Mouse (Mus musculus): Measurements from ENCODE around the gene Agk. TPM values are rescaled to one million over a fixed set of nuclear protein-coding genes. Genes with fewer than 3 reads are reported as not detected.

Gene Agk
- polyA plus RNA-seq, 1 experiment from 2014 or later = 44.4 TPM

- Histone ChIP-seq H3K4me1 (ENCODE audit: control insufficient read depth, insufficient read depth, low read length) (no peaks in the 10 kb centered on the region), H3K9me3 (replicated peaks; ENCODE audit: control insufficient read depth, low read length) (no peaks in the 10 kb centered on the region), H3K36me3 (ENCODE audit: control insufficient read depth, insufficient read depth) (peaks cover 6% of the 10 kb centered on the region), H3K9ac (ENCODE audit: low read length) (no peak overlapping the region), H3K4me3 (ENCODE audit: low read length) (no peak overlapping the region), H3K27me3 (ENCODE audit: control insufficient read depth, insufficient read depth, low read length) (no peaks in the 10 kb centered on the region), H3K27ac (ENCODE audit: low read length) (no peak overlapping the region), H3K4me2 (ENCODE audit: low read depth, low read length) (no peak overlapping the region)
- 54% methylated on average over 1 of the region's 1 CpGs for WGBS
- no peak for ATAC-seq (replicated peaks; ENCODE audit: extremely low read depth, insufficient read depth, low FRiP score)
These were observed 22.8 kb downstream of the Agk start for GRCm38 (mm10) chr6:40347772-40348111.

- Histone ChIP-seq H3K9ac (ENCODE audit: low read length) (no peak overlapping the region), H3K4me1 (ENCODE audit: control insufficient read depth, insufficient read depth, low read length) (no peaks in the 10 kb centered on the region), H3K27ac (ENCODE audit: low read length) (no peak overlapping the region), H3K4me3 (ENCODE audit: low read length) (no peak overlapping the region), H3K4me2 (ENCODE audit: low read depth, low read length) (no peak overlapping the region), H3K27me3 (ENCODE audit: control insufficient read depth, insufficient read depth, low read length) (no peaks in the 10 kb centered on the region), H3K36me3 (ENCODE audit: control insufficient read depth, insufficient read depth) (peaks cover 8% of the 10 kb centered on the region), H3K9me3 (replicated peaks; ENCODE audit: control insufficient read depth, low read length) (no peaks in the 10 kb centered on the region)
- ATAC-seq (replicated peaks; ENCODE audit: extremely low read depth, insufficient read depth, low FRiP score) = no peak
These were observed 25.1 kb downstream of the Agk start for GRCm38 (mm10) chr6:40350041-40350440.

GRCm38 (mm10) chr6:40350856-40351255 is 25.9 kb downstream of the Agk start:
- no peaks in the 10 kb centered on the region for H3K27me3 ChIP-seq (ENCODE audit: control insufficient read depth, insufficient read depth, low read length)
- H3K4me2 ChIP-seq (ENCODE audit: low read depth, low read length) = no peak overlapping the region
- ATAC-seq (replicated peaks; ENCODE audit: extremely low read depth, insufficient read depth, low FRiP score) = no peak
- H3K9ac ChIP-seq (ENCODE audit: low read length) = no peak overlapping the region
- no peak overlapping the region for H3K4me3 ChIP-seq (ENCODE audit: low read length)
- peaks cover 8% of the 10 kb centered on the region for H3K36me3 ChIP-seq (ENCODE audit: control insufficient read depth, insufficient read depth)
- H3K4me1 ChIP-seq (ENCODE audit: control insufficient read depth, insufficient read depth, low read length) = no peaks in the 10 kb centered on the region
- no peak overlapping the region for H3K27ac ChIP-seq (ENCODE audit: low read length)
- no peaks in the 10 kb centered on the region for H3K9me3 ChIP-seq (replicated peaks; ENCODE audit: control insufficient read depth, low read length)

GRCm38 (mm10) chr6:40353360-40353759 is 28.4 kb downstream of the Agk start:
- WGBS = 92% methylated on average over 7 of the region's 7 CpGs
- H3K9ac ChIP-seq (ENCODE audit: low read length) = no peak overlapping the region
- H3K9me3 ChIP-seq (replicated peaks; ENCODE audit: control insufficient read depth, low read length) = no peaks in the 10 kb centered on the region
- no peaks in the 10 kb centered on the region for H3K27me3 ChIP-seq (ENCODE audit: control insufficient read depth, insufficient read depth, low read length)
- no peak overlapping the region for H3K4me2 ChIP-seq (ENCODE audit: low read depth, low read length)
- ATAC-seq (replicated peaks; ENCODE audit: extremely low read depth, insufficient read depth, low FRiP score) = no peak
- no peak overlapping the region for H3K4me3 ChIP-seq (ENCODE audit: low read length)
- H3K27ac ChIP-seq (ENCODE audit: low read length) = no peak overlapping the region
- peaks cover 8% of the 10 kb centered on the region for H3K36me3 ChIP-seq (ENCODE audit: control insufficient read depth, insufficient read depth)
- H3K4me1 ChIP-seq (ENCODE audit: control insufficient read depth, insufficient read depth, low read length) = no peaks in the 10 kb centered on the region

GRCm38 (mm10) chr6:40371031-40371430 is 46.1 kb downstream of the Agk start:
- ATAC-seq (replicated peaks; ENCODE audit: extremely low read depth, insufficient read depth, low FRiP score) = no peak
- Histone ChIP-seq H3K4me1 (ENCODE audit: control insufficient read depth, insufficient read depth, low read length) (0 out of 2 replicates have a peak, but pooled peaks cover 2% of the 10 kb centered on the region), H3K27ac (ENCODE audit: low read length) (no peak overlapping the region), H3K9me3 (replicated peaks; ENCODE audit: control insufficient read depth, low read length) (no peaks in the 10 kb centered on the region), H3K4me3 (ENCODE audit: low read length) (no peak overlapping the region), H3K27me3 (ENCODE audit: control insufficient read depth, insufficient read depth, low read length) (no peaks in the 10 kb centered on the region), H3K9ac (ENCODE audit: low read length) (no peak overlapping the region), H3K36me3 (ENCODE audit: control insufficient read depth, insufficient read depth) (peaks cover 11% of the 10 kb centered on the region), H3K4me2 (ENCODE audit: low read depth, low read length) (no peak overlapping the region)
- 90% methylated on average over 6 of the region's 6 CpGs for WGBS

GRCm38 (mm10) chr6:40380181-40380580 is 55.2 kb downstream of the Agk start:
- Histone ChIP-seq H3K36me3 (ENCODE audit: control insufficient read depth, insufficient read depth) (peaks cover 13% of the 10 kb centered on the region), H3K4me3 (ENCODE audit: low read length) (no peak overlapping the region), H3K27ac (ENCODE audit: low read length) (no peak overlapping the region), H3K4me1 (ENCODE audit: control insufficient read depth, insufficient read depth, low read length) (no peaks in the 10 kb centered on the region), H3K9me3 (replicated peaks; ENCODE audit: control insufficient read depth, low read length) (no peaks in the 10 kb centered on the region), H3K9ac (ENCODE audit: low read length) (no peak overlapping the region), H3K4me2 (ENCODE audit: low read depth, low read length) (no peak overlapping the region), H3K27me3 (ENCODE audit: control insufficient read depth, insufficient read depth, low read length) (no peaks in the 10 kb centered on the region)
- 67% methylated on average over 3 of the region's 3 CpGs for WGBS
- no peak for ATAC-seq (replicated peaks; ENCODE audit: extremely low read depth, insufficient read depth, low FRiP score)

GRCm38 (mm10) chr6:40381908-40382307 is 56.9 kb downstream of the Agk start:
- no peak for ATAC-seq (replicated peaks; ENCODE audit: extremely low read depth, insufficient read depth, low FRiP score)
- 79% methylated on average over 4 of the region's 4 CpGs for WGBS
- no peaks in the 10 kb centered on the region for H3K4me1 ChIP-seq (ENCODE audit: control insufficient read depth, insufficient read depth, low read length)

GRCm38 (mm10) chr6:40385682-40386081 is 60.7 kb downstream of the Agk start:
- Histone ChIP-seq H3K36me3 (ENCODE audit: control insufficient read depth, insufficient read depth) (peaks cover 7% of the 10 kb centered on the region; the same call in 1 of the 2 replicates), H3K9ac (ENCODE audit: low read length) (no peak overlapping the region), H3K27ac (ENCODE audit: low read length) (no peak overlapping the region), H3K27me3 (ENCODE audit: control insufficient read depth, insufficient read depth, low read length) (no peaks in the 10 kb centered on the region), H3K4me3 (ENCODE audit: low read length) (no peak overlapping the region), H3K9me3 (replicated peaks; ENCODE audit: control insufficient read depth, low read length) (no peaks in the 10 kb centered on the region), H3K4me2 (ENCODE audit: low read depth, low read length) (no peak overlapping the region), H3K4me1 (ENCODE audit: control insufficient read depth, insufficient read depth, low read length) (peaks cover 5% of the 10 kb centered on the region; the same call in 1 of the 2 replicates)
- no peak for ATAC-seq (replicated peaks; ENCODE audit: extremely low read depth, insufficient read depth, low FRiP score)
- whole genome bisulfite sequencing = 49% methylated on average over 3 of the region's 3 CpGs

More at GRCm38 (mm10) chr6:40381908-40382307, 56.9 kb downstream of the Agk start:
- H3K9me3 ChIP-seq (replicated peaks; ENCODE audit: control insufficient read depth, low read length) = no peaks in the 10 kb centered on the region
- no peak overlapping the region for H3K9ac ChIP-seq (ENCODE audit: low read length)
- no peak overlapping the region for H3K4me3 ChIP-seq (ENCODE audit: low read length)
- H3K27ac ChIP-seq (ENCODE audit: low read length) = no peak overlapping the region
- peaks cover 13% of the 10 kb centered on the region for H3K36me3 ChIP-seq (ENCODE audit: control insufficient read depth, insufficient read depth)
- H3K4me2 ChIP-seq (ENCODE audit: low read depth, low read length) = no peak overlapping the region
- no peaks in the 10 kb centered on the region for H3K27me3 ChIP-seq (ENCODE audit: control insufficient read depth, insufficient read depth, low read length)

GRCm38 (mm10) chr6:40388660-40389059 is 63.7 kb downstream of the Agk start:
- WGBS = 26% methylated on average over 4 of the region's 4 CpGs
- no peak for ATAC-seq (replicated peaks; ENCODE audit: extremely low read depth, insufficient read depth, low FRiP score)

GRCm38 (mm10) chr6:40390975-40391374 is 66.0 kb downstream of the Agk start:
- no peaks in the 10 kb centered on the region for H3K27me3 ChIP-seq (ENCODE audit: control insufficient read depth, insufficient read depth, low read length)
- H3K9ac ChIP-seq (ENCODE audit: low read length) = no peak overlapping the region
- peaks cover 8% of the 10 kb centered on the region; the same call in 1 of the 2 replicates for H3K36me3 ChIP-seq (ENCODE audit: control insufficient read depth, insufficient read depth)
- H3K4me2 ChIP-seq (ENCODE audit: low read depth, low read length) = no peak overlapping the region
- peaks cover 5% of the 10 kb centered on the region; the same call in 1 of the 2 replicates for H3K4me1 ChIP-seq (ENCODE audit: control insufficient read depth, insufficient read depth, low read length)
- 78% methylated on average over 1 of the region's 1 CpGs for WGBS
- no peak for ATAC-seq (replicated peaks; ENCODE audit: extremely low read depth, insufficient read depth, low FRiP score)
- no peaks in the 10 kb centered on the region for H3K9me3 ChIP-seq (replicated peaks; ENCODE audit: control insufficient read depth, low read length)
- no peak overlapping the region for H3K4me3 ChIP-seq (ENCODE audit: low read length)
- no peak overlapping the region for H3K27ac ChIP-seq (ENCODE audit: low read length)

More at GRCm38 (mm10) chr6:40388660-40389059, 63.7 kb downstream of the Agk start:
- Histone ChIP-seq H3K36me3 (ENCODE audit: control insufficient read depth, insufficient read depth) (no peaks in the 10 kb centered on the region), H3K27me3 (ENCODE audit: control insufficient read depth, insufficient read depth, low read length) (no peaks in the 10 kb centered on the region), H3K9ac (ENCODE audit: low read length) (no peak overlapping the region), H3K9me3 (replicated peaks; ENCODE audit: control insufficient read depth, low read length) (no peaks in the 10 kb centered on the region), H3K4me3 (ENCODE audit: low read length) (no peak overlapping the region), H3K4me2 (ENCODE audit: low read depth, low read length) (peak overlapping the region; percentile 30; the same call in 1 of the 2 replicates), H3K4me1 (ENCODE audit: control insufficient read depth, insufficient read depth, low read length) (peaks cover 5% of the 10 kb centered on the region; the same call in 1 of the 2 replicates), H3K27ac (ENCODE audit: low read length) (no peak overlapping the region)

All from heart, embryonic 16.5 days (tissue).